Mouse (Mus musculus): ENCODE results near the gene Terf2. TPM values are rescaled to one million over a fixed set of nuclear protein-coding genes. Genes with fewer than 3 reads are reported as not detected.
"Not testable (repeated sequence)": the region's sequence is repeated elsewhere in the genome, so short reads cannot be mapped to it uniquely, and the experiment has no call there.

Gene Terf2
- total RNA-seq, 1 experiment: 13.9 TPM

DNA sequence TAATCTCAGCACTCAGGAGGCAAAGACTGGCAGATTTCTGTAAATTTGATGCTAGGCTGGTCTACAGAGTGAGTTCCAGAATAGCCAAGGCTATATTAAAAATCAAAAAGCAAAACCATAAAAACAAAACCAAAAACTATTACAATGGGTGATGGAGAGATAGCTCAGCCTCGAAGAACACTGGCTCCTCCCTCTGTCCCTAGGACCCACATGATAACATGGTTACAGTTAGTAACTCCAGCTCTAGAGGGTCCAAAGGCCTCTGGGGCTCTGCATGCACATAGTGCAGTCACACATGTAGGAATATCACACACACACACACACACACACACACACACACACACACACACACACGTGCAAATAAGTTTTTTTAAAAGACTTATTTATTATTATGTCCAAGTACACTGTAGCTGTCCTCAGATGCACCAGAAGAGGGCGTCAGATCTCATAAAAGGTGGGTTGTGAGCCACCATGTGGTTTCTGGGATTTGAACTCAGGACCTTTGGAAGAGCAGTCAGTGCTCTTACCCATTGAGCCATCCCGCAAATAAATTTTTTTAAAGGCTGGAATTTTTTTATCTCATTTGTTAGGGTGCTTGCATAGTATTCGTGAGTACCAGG is 13.6 kb upstream of the Terf2 start:
- TF ChIP-seq ZC3H11A (IDR thresholded peaks at IDR 0.05; ENCODE audit: borderline replicate concordance, low read depth, low read length) (no peak), ZNF384 (IDR thresholded peaks at IDR 0.05; ENCODE audit: low read depth, low read length) (no peak), HCFC1 (IDR thresholded peaks at IDR 0.05; ENCODE audit: borderline replicate concordance, insufficient read depth, low read length) (no peak)
- H3K36me3 ChIP-seq (ENCODE audit: control insufficient read depth, insufficient read depth, low read length, poor library complexity, severe bottlenecking): no peaks in the 10 kb centered on the region
- H3K9ac ChIP-seq (ENCODE audit: insufficient read depth, low read depth, low read length, poor library complexity, severe bottlenecking): no peak overlapping the region
- no peaks in the 10 kb centered on the region for H3K9me3 ChIP-seq (ENCODE audit: control insufficient read depth, insufficient read depth, low read depth, low read length)
- peaks cover 0 to 12% of the 10 kb centered on the region in 2 experiments; a peak in 1 of 4 replicates for H3K4me1 ChIP-seq (ENCODE audit: control insufficient read depth in 2 of 2, insufficient read depth in 2 of 2, low read length in 2 of 2, poor library complexity in 1 of 2)
- DNase-seq (ENCODE audit: low read depth, low spot score): no peak
- H3K27ac ChIP-seq (ENCODE audit: insufficient read depth, low read depth, low read length, poor library complexity, severe bottlenecking): no peak overlapping the region
- in situ Hi-C loops (cut with MboI; ENCODE audit: low sequenced_read_pairs in 2 of 2, unreplicated experiment in 2 of 2): loop anchor here in 1 of 2 experiments (25.0 kb wide), 1 partner anchor 202 kb away; no protein-coding TSS in a partner anchor
- H3K4me3 ChIP-seq (ENCODE audit: insufficient read depth in 1 of 2, low read depth in 1 of 2, low read length in 2 of 2, poor library complexity in 1 of 2, severe bottlenecking in 1 of 2): no peak overlapping the region

DNA sequence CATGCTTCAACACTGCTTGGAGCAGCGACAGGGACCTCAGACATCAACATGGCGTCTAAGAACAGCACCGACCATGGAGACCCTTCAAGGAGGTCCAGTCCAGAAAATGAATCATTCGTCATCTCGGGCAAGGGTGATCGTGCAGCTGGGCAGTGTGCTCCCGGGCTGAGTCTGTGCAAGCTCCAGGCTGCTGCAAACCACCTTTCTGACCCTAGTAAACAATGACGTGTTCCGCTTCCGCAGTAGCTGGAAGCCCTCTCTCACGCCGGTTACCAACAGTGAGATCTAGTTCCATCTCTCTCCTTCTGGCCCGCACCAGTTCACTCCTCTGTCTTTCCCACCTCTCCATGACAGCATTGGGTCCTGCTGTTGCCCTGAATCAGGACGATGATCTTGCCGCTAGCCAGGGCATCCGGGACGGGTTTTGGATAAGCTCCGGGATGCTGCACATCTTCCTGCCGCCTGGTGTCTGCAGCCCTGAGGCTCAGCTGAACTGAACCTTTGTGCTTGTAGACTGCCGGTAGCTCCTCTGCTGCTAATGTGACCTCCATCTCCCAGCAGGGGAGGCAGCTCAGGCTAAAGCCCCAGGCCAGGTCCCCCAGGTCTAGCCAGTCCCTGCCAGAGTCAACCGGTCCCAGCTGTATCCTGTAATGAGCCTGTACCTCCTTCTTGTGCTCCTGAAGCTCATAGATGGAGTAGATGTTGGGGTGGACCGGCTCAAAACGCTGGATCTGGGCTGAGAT is 12.8 kb upstream of the Terf2 start:
- no peak for DNase-seq (ENCODE audit: low read depth, low spot score)
- peak overlapping the region; percentile 74 for H3K27ac ChIP-seq (ENCODE audit: insufficient read depth, low read depth, low read length, poor library complexity, severe bottlenecking)
- H3K4me3 ChIP-seq (ENCODE audit: insufficient read depth in 1 of 2, low read depth in 1 of 2, low read length in 2 of 2, poor library complexity in 1 of 2, severe bottlenecking in 1 of 2): peak overlapping the region; percentile 54 to 59
- peak overlapping the region; percentile 49 for H3K9ac ChIP-seq (ENCODE audit: insufficient read depth, low read depth, low read length, poor library complexity, severe bottlenecking)
- in situ Hi-C loops (cut with MboI; ENCODE audit: low sequenced_read_pairs in 2 of 2, unreplicated experiment in 2 of 2): loop anchor here in 1 of 2 experiments (25.0 kb wide), 1 partner anchor 203 kb away; no protein-coding TSS in a partner anchor
- no peaks in the 10 kb centered on the region for H3K36me3 ChIP-seq (ENCODE audit: control insufficient read depth, insufficient read depth, low read length, poor library complexity, severe bottlenecking)
- H3K9me3 ChIP-seq (ENCODE audit: control insufficient read depth, insufficient read depth, low read depth, low read length): no peaks in the 10 kb centered on the region
- peaks cover 0 to 12% of the 10 kb centered on the region in 2 experiments; a peak in 1 of 4 replicates for H3K4me1 ChIP-seq (ENCODE audit: control insufficient read depth in 2 of 2, insufficient read depth in 2 of 2, low read length in 2 of 2, poor library complexity in 1 of 2)
- TF ChIP-seq MAFK (IDR thresholded peaks at IDR 0.05; ENCODE audit: insufficient read depth, low read depth, low read length) (no peak), ZNF384 (IDR thresholded peaks at IDR 0.05; ENCODE audit: low read depth, low read length) (0 out of 2 replicates have a peak, but pooled peaks have one; percentile 64)

DNA sequence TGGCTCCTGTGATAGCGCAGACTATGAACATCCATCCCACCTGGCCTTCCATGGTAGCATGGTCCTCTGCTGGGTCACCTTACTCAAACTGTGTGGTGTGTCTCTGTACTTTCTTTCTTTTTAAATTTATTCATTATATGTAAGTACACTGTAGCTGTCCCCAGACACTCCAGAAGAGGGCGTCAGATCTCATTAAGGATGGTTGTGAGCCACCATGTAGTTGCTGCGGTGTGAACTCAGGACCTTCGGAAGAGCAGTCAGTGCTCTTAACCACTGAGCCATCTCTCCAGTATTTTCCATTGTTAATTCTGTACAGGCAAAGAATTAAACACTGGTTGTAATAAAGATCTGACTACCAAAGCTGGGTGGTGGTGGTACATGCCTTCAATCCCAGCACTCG is 11.7 kb upstream of the Terf2 start:
- not testable (repeated sequence) for DNase-seq (ENCODE audit: low read depth, low spot score)

DNA sequence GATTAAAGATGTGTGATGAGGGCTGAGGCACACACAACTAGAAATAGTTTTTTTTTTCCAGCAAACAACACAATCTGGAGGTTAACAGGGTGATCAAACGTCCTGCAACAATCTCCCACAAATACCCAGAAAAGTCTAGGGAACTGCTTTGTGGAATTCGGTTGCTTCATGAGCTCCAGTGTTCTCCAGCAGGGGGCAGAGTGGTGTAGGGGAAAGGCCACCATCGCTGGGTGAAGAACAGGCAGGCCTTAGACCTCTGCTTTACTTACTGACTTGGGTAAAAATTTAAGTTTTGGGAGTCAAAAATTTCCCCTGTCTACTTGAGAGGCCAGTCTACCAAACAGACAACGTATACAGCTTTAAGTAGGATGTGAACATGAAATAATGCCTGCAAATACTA is 8.2 kb upstream of the Terf2 start:
- TF ChIP-seq ZC3H11A (IDR thresholded peaks at IDR 0.05; ENCODE audit: borderline replicate concordance, low read depth, low read length) (peak; percentile 73; the same call in 1 of the 2 replicates), ZNF384 (IDR thresholded peaks at IDR 0.05; ENCODE audit: low read depth, low read length) (no peak), CHD2 (IDR thresholded peaks at IDR 0.05; ENCODE audit: low read depth, low read length) (no peak), MAFK (IDR thresholded peaks at IDR 0.05; ENCODE audit: insufficient read depth, low read depth, low read length) (no peak), HCFC1 (IDR thresholded peaks at IDR 0.05; ENCODE audit: borderline replicate concordance, insufficient read depth, low read length) (no peak)
- in situ Hi-C loops (cut with MboI; ENCODE audit: low sequenced_read_pairs in 2 of 2, unreplicated experiment in 2 of 2): loop anchor here (5.0 to 25.0 kb wide), 2 partner anchors 208 kb away; no protein-coding TSS in a partner anchor
- H3K36me3 ChIP-seq (ENCODE audit: control insufficient read depth, insufficient read depth, low read length, poor library complexity, severe bottlenecking): no peaks in the 10 kb centered on the region
- DNase-seq (ENCODE audit: low read depth, low spot score): no peak
- H3K9ac ChIP-seq (ENCODE audit: insufficient read depth, low read depth, low read length, poor library complexity, severe bottlenecking): no peak overlapping the region
- no peak overlapping the region for H3K4me3 ChIP-seq (ENCODE audit: insufficient read depth in 1 of 2, low read depth in 1 of 2, low read length in 2 of 2, poor library complexity in 1 of 2, severe bottlenecking in 1 of 2)
- H3K9me3 ChIP-seq (ENCODE audit: control insufficient read depth, insufficient read depth, low read depth, low read length): no peaks in the 10 kb centered on the region
- H3K27ac ChIP-seq (ENCODE audit: insufficient read depth, low read depth, low read length, poor library complexity, severe bottlenecking): no peak overlapping the region
- H3K4me1 ChIP-seq (ENCODE audit: control insufficient read depth in 2 of 2, insufficient read depth in 2 of 2, low read length in 2 of 2, poor library complexity in 1 of 2): peaks cover 0 to 6% of the 10 kb centered on the region in 2 experiments; a peak in 1 of 4 replicates

More for the DNA sequence above, 11.7 kb upstream of the Terf2 start:
- H3K4me1 ChIP-seq (ENCODE audit: control insufficient read depth in 2 of 2, insufficient read depth in 2 of 2, low read length in 2 of 2, poor library complexity in 1 of 2); H3K36me3 ChIP-seq (ENCODE audit: control insufficient read depth, insufficient read depth, low read length, poor library complexity, severe bottlenecking); H3K9me3 ChIP-seq (ENCODE audit: control insufficient read depth, insufficient read depth, low read depth, low read length): not testable (repeated sequence)
- Histone ChIP-seq H3K9ac (ENCODE audit: insufficient read depth, low read depth, low read length, poor library complexity, severe bottlenecking) (peak overlapping the region; percentile 51), H3K27ac (ENCODE audit: insufficient read depth, low read depth, low read length, poor library complexity, severe bottlenecking) (peak overlapping the region; percentile 2; the same call in 1 of the 2 replicates), H3K4me3 (ENCODE audit: insufficient read depth in 1 of 2, low read depth in 1 of 2, low read length in 2 of 2, poor library complexity in 1 of 2, severe bottlenecking in 1 of 2) (peak overlapping the region in 1 of 2 experiments; percentile 24; a peak in 1 of 4 replicates)
- in situ Hi-C loops (cut with MboI; ENCODE audit: low sequenced_read_pairs in 2 of 2, unreplicated experiment in 2 of 2): loop anchor here in 1 of 2 experiments (25.0 kb wide), 1 partner anchor 204 kb away; no protein-coding TSS in a partner anchor
